Mouse (Mus musculus) heart, postnatal 0 days (tissue): Measurements from ENCODE around the gene Mmgt2. TPM values are rescaled to one million over a fixed set of nuclear protein-coding genes. Genes with fewer than 3 reads are reported as not detected.

Experiments used
- ATAC-seq: fragments of 200-750 bp; cut with Nextera tagmentation; 2 replicates; pipeline ENCODE4 v1.8.0; 2017; ENCODE audit warnings: low read depth, moderate number of reproducible peaks, moderate library complexity; ENCODE audit not compliant: insufficient read depth
- DNase-seq: peaks from one replicate; pipeline ENCODE4 v3.0.0-alpha.2; 2016; ENCODE audit warnings: low spot score
- H3K27ac ChIP-seq: fragments of 300-500 bp; sonication (generic); 2 replicates; pipeline ENCODE4 v1.5.1; 2014; ENCODE audit warnings: low read depth, mild to moderate bottlenecking
- H3K27me3 ChIP-seq: fragments of 300-500 bp; sonication (generic); 2 replicates; pipeline ENCODE4 v1.6.1; 2014; ENCODE audit warnings: low read length, mixed read lengths; ENCODE audit not compliant: control insufficient read depth, insufficient read depth
- H3K36me3 ChIP-seq: fragments of 300-500 bp; sonication (generic); replicated peaks from 2 replicates; pipeline ENCODE4 v1.6.1; 2014; ENCODE audit warnings: low read length, mixed read lengths; ENCODE audit not compliant: control insufficient read depth, insufficient read depth
- H3K4me1 ChIP-seq: fragments of 300-500 bp; sonication (generic); 2 replicates; pipeline ENCODE4 v1.6.1; 2014; ENCODE audit warnings: antibody characterized with exemption; ENCODE audit not compliant: control insufficient read depth, insufficient read depth
- H3K4me2 ChIP-seq: fragments of 300-500 bp; sonication (generic); 2 replicates; pipeline ENCODE4 v1.6.1; 2014; ENCODE audit warnings: low read depth, mild to moderate bottlenecking, low read length, moderate library complexity
- H3K4me3 ChIP-seq: fragments of 300-500 bp; sonication (generic); 2 replicates; pipeline ENCODE4 v1.5.1; 2014; ENCODE audit warnings: low read depth, low read length
- H3K9ac ChIP-seq: fragments of 300-500 bp; sonication (generic); replicated peaks from 2 replicates; pipeline ENCODE4 v1.6.1; 2014; ENCODE audit warnings: low read depth, low read length, mixed read lengths
- H3K9me3 ChIP-seq: fragments of 300-500 bp; sonication (generic); replicated peaks from 2 replicates; pipeline ENCODE4 v1.6.1; 2016; ENCODE audit warnings: low read length; ENCODE audit not compliant: control insufficient read depth
- CTCF ChIP-seq: IDR thresholded peaks from 2 replicates; pipeline ENCODE4 v1.5.1; 2016; ENCODE audit warnings: antibody characterized with exemption, control low read depth, low read depth
- EP300 ChIP-seq: IDR thresholded peaks from 2 replicates; pipeline ENCODE4 v1.6.1; 2016; ENCODE audit warnings: antibody characterized with exemption, low read depth
- WGBS: fragments of 180-500 bp; shearing (Covaris S2); extraction: QIAGEN DNeasy Blood & Tissue Kit; methylation state at CpG from one replicate; pipeline ENCODE4 v1.1.7; 2014; 5-methylcytosine and 5-hydroxymethylcytosine counted together
- polyA plus RNA-seq: library from polyadenylated mRNA; unstranded; fragments of >200 nt; fragmentation: Nextera tagmentation; extraction: Ambion mirVana; gene quantifications from 2 replicates; pipeline ENCODE4 v1.2.1, GENCODE M21; 2015
- total RNA-seq: library from RNA; depleted of rRNA; stranded (reverse); fragments of >200 nt; gene quantifications from 2 replicates; pipeline ENCODE4 v1.2.3, GENCODE M21; 2014; ENCODE audit warnings: low replicate concordance

Gene Mmgt2
- total and polyA plus RNA-seq, 2 experiments from 2014 or later: 36.0 to 38.9 TPM

DNA sequence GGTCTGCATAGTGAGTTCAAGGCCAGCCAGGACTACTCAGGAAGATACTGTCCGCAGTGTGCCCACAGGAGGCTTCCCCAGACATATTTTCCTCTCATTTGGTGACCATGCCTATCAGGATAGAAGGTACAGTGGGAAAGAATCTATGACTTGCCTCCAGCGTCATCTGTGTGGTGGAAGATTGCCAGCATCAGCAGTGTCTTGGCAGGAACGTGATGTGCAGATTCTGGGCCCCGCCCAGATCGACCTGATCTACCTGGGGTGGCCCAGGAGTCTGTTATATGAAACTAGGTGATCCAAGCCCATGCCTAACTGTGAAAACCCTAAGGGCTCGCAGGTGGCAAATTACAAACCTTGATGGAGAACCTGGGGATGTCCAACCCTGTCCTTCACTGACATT is 21.5 kb downstream of the Mmgt2 start:
- no peaks in the 10 kb centered on the region for H3K27me3 ChIP-seq
- H3K27ac ChIP-seq: no peak overlapping the region
- peaks cover 4% of the 10 kb centered on the region; the same call in 1 of the 2 replicates for H3K4me1 ChIP-seq
- no peak overlapping the region; the same call in 1 of the 2 replicates for H3K4me2 ChIP-seq
- WGBS: 72% methylated on average over 6 of the region's 6 CpGs
- H3K9ac ChIP-seq: no peak overlapping the region
- peaks cover 10% of the 10 kb centered on the region; the same call in 1 of the 2 replicates for H3K36me3 ChIP-seq
- H3K9me3 ChIP-seq: no peaks in the 10 kb centered on the region
- no peak for TF ChIP-seq EP300
- TF ChIP-seq CTCF: no peak
- no peak overlapping the region for H3K4me3 ChIP-seq
- DNase-seq (no peak), ATAC-seq (no peak)

DNA sequence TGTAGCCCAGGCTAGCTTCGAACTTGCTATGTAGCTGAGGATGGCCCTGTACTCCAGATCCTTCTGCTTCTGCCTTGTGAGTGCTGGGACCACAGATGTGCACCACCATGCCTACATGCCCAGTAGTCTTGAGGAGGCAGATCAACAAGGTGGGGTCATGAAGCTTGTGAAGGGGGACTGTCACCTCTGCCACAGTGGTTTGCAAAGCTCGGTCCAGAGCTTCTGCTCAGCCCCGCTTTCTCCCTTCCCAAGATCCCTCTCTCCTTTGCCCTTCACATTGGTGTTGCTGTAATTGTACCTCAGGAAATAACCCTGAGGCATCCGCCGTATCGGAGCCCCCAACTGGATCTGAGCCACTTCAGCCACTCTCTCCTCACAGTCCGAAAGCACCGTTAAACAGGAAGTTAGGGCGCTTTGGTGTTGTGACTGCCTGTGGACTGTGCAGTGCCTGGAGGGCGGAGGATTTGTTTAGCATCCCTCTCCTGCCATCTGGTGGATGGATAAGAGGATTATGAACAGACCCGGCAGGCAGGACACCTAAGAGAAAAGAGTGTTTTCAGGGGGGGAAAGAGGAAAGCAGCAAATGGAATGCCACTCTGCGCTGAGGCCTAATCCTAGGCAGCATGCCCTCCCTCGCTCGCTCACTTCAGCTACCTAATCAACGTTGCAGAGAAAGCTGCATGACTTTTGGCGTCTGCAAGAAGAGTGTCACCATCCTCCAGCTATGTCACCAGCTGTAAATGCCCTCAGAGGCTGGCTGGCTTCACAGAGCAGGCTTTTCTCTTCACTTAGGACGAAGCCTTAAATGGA is 27.2 kb downstream of the Mmgt2 start:
- ATAC-seq: peak; percentile 94
- peak; percentile 91 for TF ChIP-seq CTCF
- TF ChIP-seq EP300: no peak
- Histone ChIP-seq H3K9ac (peak overlapping the region; percentile 50; the same call in 1 of the 2 replicates), H3K4me3 (peak overlapping the region; percentile 38), H3K36me3 (no peaks in the 10 kb centered on the region), H3K9me3 (no peaks in the 10 kb centered on the region), H3K27ac (no peak overlapping the region), H3K4me2 (peak overlapping the region; percentile 64), H3K4me1 (no peaks in the 10 kb centered on the region), H3K27me3 (no peaks in the 10 kb centered on the region)
- peak; percentile 93 for DNase-seq
- 15% methylated on average over 17 of the region's 17 CpGs for WGBS

DNA sequence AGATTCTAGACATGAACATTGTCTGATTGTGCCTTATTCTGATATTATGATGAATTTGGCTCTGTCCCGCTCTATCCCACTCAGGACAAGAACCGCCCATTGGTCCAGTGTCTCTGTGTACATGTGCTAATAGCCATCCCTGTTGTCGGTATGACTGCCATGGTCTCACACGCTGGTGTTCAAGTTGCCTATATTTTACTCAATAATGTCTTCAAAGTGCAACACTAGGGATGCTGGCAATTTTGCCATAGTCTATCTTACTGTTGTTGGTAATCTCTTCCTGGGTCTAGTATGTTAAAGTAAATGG is 27.8 kb downstream of the Mmgt2 start:
- 88% methylated on average over 4 of the region's 4 CpGs for WGBS
- TF ChIP-seq CTCF: no peak
- TF ChIP-seq EP300: no peak
- Histone ChIP-seq H3K9ac (no peak overlapping the region), H3K4me1 (no peaks in the 10 kb centered on the region), H3K27ac (no peak overlapping the region), H3K27me3 (no peaks in the 10 kb centered on the region), H3K36me3 (no peaks in the 10 kb centered on the region), H3K4me2 (no peak overlapping the region), H3K9me3 (no peaks in the 10 kb centered on the region), H3K4me3 (no peak overlapping the region)
- ATAC-seq (0 out of 2 replicates have a peak, but pooled peaks have one; percentile 15), DNase-seq (no peak)

- DNase-seq (no peak), ATAC-seq (no peak)
- Histone ChIP-seq H3K27me3 (no peaks in the 10 kb centered on the region), H3K9ac (no peak overlapping the region), H3K36me3 (no peaks in the 10 kb centered on the region), H3K4me2 (no peak overlapping the region), H3K4me3 (no peak overlapping the region), H3K4me1 (no peaks in the 10 kb centered on the region), H3K27ac (no peak overlapping the region), H3K9me3 (no peaks in the 10 kb centered on the region)
- 83% methylated on average over 7 of the region's 7 CpGs for WGBS
- no peak for TF ChIP-seq EP300
- no peak for TF ChIP-seq CTCF
These were observed 30.4 kb downstream of the Mmgt2 start for GRCm38 (mm10) chr11:62678778-62679354.

DNA sequence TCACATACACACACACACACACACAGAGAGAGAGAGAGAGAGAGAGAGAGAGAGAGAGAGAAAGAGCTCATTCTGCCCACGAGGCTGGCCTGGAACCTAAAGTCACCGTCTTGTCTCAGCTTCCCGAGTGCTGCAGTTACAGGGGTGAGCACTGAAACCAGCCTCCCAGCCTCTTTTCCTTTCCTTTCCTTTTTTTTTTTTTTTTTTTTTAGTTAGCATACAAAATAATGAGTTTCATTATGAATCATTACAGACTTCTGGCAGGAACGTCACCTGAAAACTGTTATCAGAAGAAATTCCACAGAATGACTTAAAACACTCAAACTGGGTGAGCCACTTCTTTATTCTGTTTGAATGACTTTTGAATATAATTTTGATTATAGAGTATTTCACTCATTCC is 31.5 kb downstream of the Mmgt2 start:
- no peaks in the 10 kb centered on the region for H3K4me1 ChIP-seq
- H3K4me3 ChIP-seq: no peak overlapping the region
- no peaks in the 10 kb centered on the region for H3K9me3 ChIP-seq
- TF ChIP-seq EP300 (no peak), CTCF (no peak)
- H3K9ac ChIP-seq: no peak overlapping the region
- no peak overlapping the region for H3K27ac ChIP-seq
- 72% methylated on average over 4 of the region's 4 CpGs for WGBS
- H3K27me3 ChIP-seq: no peaks in the 10 kb centered on the region
- H3K4me2 ChIP-seq: no peak overlapping the region
- no peaks in the 10 kb centered on the region for H3K36me3 ChIP-seq
- ATAC-seq (no peak), DNase-seq (no peak)

DNA sequence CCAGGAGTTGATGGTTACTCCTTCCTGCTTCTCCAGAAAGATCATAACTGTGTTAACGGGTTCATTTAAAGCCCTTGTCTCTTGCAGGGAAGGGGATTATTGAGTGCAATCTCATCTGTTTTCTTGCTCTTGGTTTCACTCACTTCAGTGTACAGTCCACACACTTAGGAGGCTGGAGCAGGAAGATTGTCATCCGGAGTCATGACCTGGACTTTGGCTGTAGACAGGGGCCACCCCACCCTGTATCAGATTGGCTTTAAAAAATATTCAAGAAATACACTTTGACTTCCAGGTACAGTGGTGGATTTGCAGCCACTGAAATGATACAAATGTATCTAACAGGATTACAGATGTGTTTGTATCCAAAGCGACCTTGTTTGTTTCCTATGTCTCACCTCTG is 43.1 kb downstream of the Mmgt2 start:
- Histone ChIP-seq H3K4me2 (no peak overlapping the region), H3K27me3 (no peaks in the 10 kb centered on the region), H3K4me3 (no peak overlapping the region), H3K4me1 (no peaks in the 10 kb centered on the region), H3K9me3 (no peaks in the 10 kb centered on the region), H3K9ac (no peak overlapping the region), H3K36me3 (no peaks in the 10 kb centered on the region), H3K27ac (no peak overlapping the region)
- ATAC-seq (no peak), DNase-seq (no peak)
- TF ChIP-seq EP300 (no peak), CTCF (no peak)
- WGBS: 78% methylated on average over 3 of the region's 3 CpGs
